Mouse (Mus musculus) urinary bladder, postnatal 25 days (tissue): ENCODE data around the gene Aif1.
"Not testable (repeated sequence)": the region's sequence is repeated elsewhere in the genome, so short reads cannot be mapped to it uniquely, and the experiment has no call there.

Experiments used
- DNase-seq: peaks from one replicate; pipeline ENCODE4 v3.0.0; 2022; ENCODE audit warnings: low spot score

Aif1 gene

GRCm38 (mm10) chr17:35141971-35142370 lies 33.9 kb downstream of the Aif1 start:
- DNase-seq: no peak

- no peak for DNase-seq
These were observed 35.3 kb downstream of the Aif1 start for GRCm38 (mm10) chr17:35140490-35140996.

GRCm38 (mm10) chr17:35139269-35139668 lies 36.6 kb downstream of the Aif1 start:
- no peak for DNase-seq

- no peak for DNase-seq
These were observed 40.1 kb downstream of the Aif1 start for GRCm38 (mm10) chr17:35135591-35136320.

- peak; percentile 93 for DNase-seq
These were observed 40.9 kb downstream of the Aif1 start, which contains the start of gene Bag6 for GRCm38 (mm10) chr17:35134801-35135590. Bag6 (plus strand) TSS chr17:35135178.

GRCm38 (mm10) chr17:35133517-35133916 lies 42.4 kb downstream of the Aif1 start:
- no peak for DNase-seq

- no peak for DNase-seq
These were observed 43.7 kb downstream of the Aif1 start for GRCm38 (mm10) chr17:35132174-35132560.

- no peak for DNase-seq
These were observed 44.2 kb downstream of the Aif1 start, which contains the start of gene Apom for GRCm38 (mm10) chr17:35131500-35132173. Apom (minus strand) TSS chr17:35132050.

GRCm38 (mm10) chr17:35131038-35131437 lies 44.8 kb downstream of the Aif1 start:
- no peak for DNase-seq

GRCm38 (mm10) chr17:35128996-35129395 lies 46.9 kb downstream of the Aif1 start:
- no peak for DNase-seq

GRCm38 (mm10) chr17:35127017-35127416 lies 48.9 kb downstream of the Aif1 start:
- no peak for DNase-seq

- DNase-seq: peak; percentile 70
These were observed 49.7 kb downstream of the Aif1 start, which contains the start of gene D17H6S53E for GRCm38 (mm10) chr17:35126206-35126611. D17H6S53E (plus strand) TSS chr17:35126373.

- no peak for DNase-seq
These were observed 50.3 kb downstream of the Aif1 start for GRCm38 (mm10) chr17:35125578-35125977.

GRCm38 (mm10) chr17:35125081-35125480 lies 50.8 kb downstream of the Aif1 start:
- DNase-seq: no peak

- DNase-seq: not testable (repeated sequence)
These were observed 51.5 kb downstream of the Aif1 start for GRCm38 (mm10) chr17:35124261-35124896.

GRCm38 (mm10) chr17:35123287-35123686 lies 52.6 kb downstream of the Aif1 start:
- not testable (repeated sequence) for DNase-seq

GRCm38 (mm10) chr17:35121871-35122303 lies 54.0 kb downstream of the Aif1 start, which contains the start of gene Csnk2b:
Csnk2b (minus strand) TSS chr17:35122053.
- DNase-seq: peak; percentile 31

- DNase-seq: peak; percentile 95
These were observed 54.6 kb downstream of the Aif1 start, which contains the start of gene Gpank1 for GRCm38 (mm10) chr17:35121143-35121799. Gpank1 (plus strand) TSS chr17:35121455.
